Mouse (Mus musculus) Patski (cell line): ENCODE data around the gene Npdc1. TPM values are rescaled to one million over a fixed set of nuclear protein-coding genes. Genes with fewer than 3 reads are reported as not detected.

ENCODE experiments used
- ATAC-seq: fragments of 100-300 bp; one replicate; pipeline ENCODE4 v1.8.0; 2021
- CTCF ChIA-PET: fragments of 350-600 bp; sonication (Branson Sonifier 250); formaldehyde crosslinking; loops from one replicate; lab custom pipeline; 2022; ENCODE audit warnings: inconsistent platforms; lab: Charles Lee
- POLR2A ChIA-PET: fragments of 350-600 bp; sonication (Branson Sonifier 250); formaldehyde crosslinking; loops from one replicate; lab custom pipeline; 2022; ENCODE audit warnings: antibody characterized with exemption, inconsistent platforms; lab: Charles Lee
- DNase-seq: peaks from one replicate; pipeline ENCODE4 v3.0.0-alpha.2; 2011; ENCODE audit warnings: low read depth, low spot score
- H3K27me3 ChIP-seq: fragments of 371-371 bp; one replicate; pipeline ENCODE4 v1.5.1; 2021
- CTCF ChIP-seq: fragments of 100-300 bp; IDR thresholded peaks from one replicate; pipeline ENCODE4 v1.5.1; 2021
- in situ Hi-C: fragments of 300-500 bp; cut with MboI; formaldehyde crosslinking; loops from 3 replicates; pipeline ENCODE4 v1.11.1; 2018; ENCODE audit warnings: low pct_unique_long_range_greater_than_20kb, mixed read lengths
- polyA plus RNA-seq: library from polyadenylated mRNA; unstranded; gene quantifications from one replicate; pipeline ENCODE4 v1.2.3, GENCODE M21; 2021

The Npdc1 gene
- polyA plus RNA-seq, 1 experiment from 2014 or later: 249 TPM

GRCm38 (mm10) chr2:25394281-25395221 is 4.6 kb upstream of the Npdc1 start:
- CTCF ChIA-PET: interaction anchor here (1.4 to 10.9 kb wide), 3 partner anchors 8 to 67 kb away, joined by 3 to 119 read pairs (median 4); partner anchors contain the start of gene Sapcd2
- DNase-seq (no peak), ATAC-seq (peak; percentile 13)
- POLR2A ChIA-PET: no interaction called here
- in situ Hi-C loops: no loop called here
- TF ChIP-seq CTCF: no peak
- H3K27me3 ChIP-seq: peaks cover 4% of the 10 kb centered on the region

- DNase-seq (no peak), ATAC-seq (no peak)
- in situ Hi-C loops: no loop called here
- POLR2A ChIA-PET: no interaction called here
- TF ChIP-seq CTCF: no peak
- H3K27me3 ChIP-seq: peaks cover 4% of the 10 kb centered on the region
- CTCF ChIA-PET: interaction anchor here (1.7 to 10.9 kb wide), 3 partner anchors 9 to 20 kb away, joined by 4 to 119 read pairs (median 4); partner anchors contain the start of gene Sapcd2
These were observed 3.2 kb upstream of the Npdc1 start, which contains the start of gene Entpd2 for GRCm38 (mm10) chr2:25395721-25396596. Gene Entpd2, plus strand, starts transcription at chr2:25395874.

- DNase-seq: no peak
- ChIA-PET CTCF (interaction anchor here (1.9 to 10.9 kb wide), 2 partner anchors 10 to 21 kb away, joined by 4 to 119 read pairs; partner anchors contain the start of gene Sapcd2), POLR2A (no interaction called here)
- TF ChIP-seq CTCF: no peak
- in situ Hi-C loops: no loop called here
- ATAC-seq: no peak
- peaks cover 4% of the 10 kb centered on the region for H3K27me3 ChIP-seq
These were observed 2.6 kb upstream of the Npdc1 start for GRCm38 (mm10) chr2:25396597-25396983.

GRCm38 (mm10) chr2:25397010-25397409 is 2.1 kb upstream of the Npdc1 start:
- peaks cover 4% of the 10 kb centered on the region for H3K27me3 ChIP-seq
- POLR2A ChIA-PET: no interaction called here
- no peak for DNase-seq
- TF ChIP-seq CTCF: no peak
- no peak for ATAC-seq
- CTCF ChIA-PET: interaction anchor here (1.9 to 10.9 kb wide), 2 partner anchors 10 to 21 kb away, joined by 4 to 119 read pairs; partner anchors contain the start of gene Sapcd2
- in situ Hi-C loops: no loop called here

GRCm38 (mm10) chr2:25398065-25398464 is 1.1 kb upstream of the Npdc1 start:
- ATAC-seq (no peak), DNase-seq (no peak)
- in situ Hi-C loops: no loop called here
- ChIA-PET CTCF (interaction anchor here (1.9 to 10.9 kb wide), 2 partner anchors 11 to 22 kb away, joined by 4 to 119 read pairs; partner anchors contain the start of gene Sapcd2), POLR2A (no interaction called here)
- H3K27me3 ChIP-seq: peaks cover 4% of the 10 kb centered on the region
- TF ChIP-seq CTCF: no peak

GRCm38 (mm10) chr2:25400291-25400690 is 1.1 kb downstream of the Npdc1 start:
- DNase-seq (no peak), ATAC-seq (no peak)
- ChIA-PET CTCF (interaction anchor here (1.0 to 10.9 kb wide), 9 partner anchors 8 to 172 kb away, joined by 3 to 119 read pairs (median 4); partner anchors contain the start of genes Fut7, Sapcd2 and Traf2), POLR2A (interaction anchor here (1.1 kb wide), 1 partner anchor 24 kb away, joined by 3 read pairs; no protein-coding TSS in a partner anchor)
- in situ Hi-C loops: loop anchor here (5.0 kb wide), 1 partner anchor 33 kb away; the partner anchor contains the start of gene Uap1l1
- no peak for TF ChIP-seq CTCF
- peaks cover 4% of the 10 kb centered on the region for H3K27me3 ChIP-seq

- no peak for ATAC-seq
- in situ Hi-C loops: loop anchor here (5.0 kb wide), 1 partner anchor 33 kb away; the partner anchor contains the start of gene Uap1l1
- ChIA-PET POLR2A (interaction anchor here (0.5 to 1.1 kb wide), 2 partner anchors 25 to 210 kb away, joined by 3 read pairs; no protein-coding TSS in a partner anchor), CTCF (interaction anchor here (1.0 to 10.9 kb wide), 9 partner anchors 8 to 172 kb away, joined by 3 to 119 read pairs (median 4); partner anchors contain the start of genes Fut7, Sapcd2 and Traf2)
- DNase-seq: no peak
- no peak for TF ChIP-seq CTCF
- H3K27me3 ChIP-seq: peaks cover 2% of the 10 kb centered on the region
These were observed 1.6 kb downstream of the Npdc1 start for GRCm38 (mm10) chr2:25400764-25401163.

GRCm38 (mm10) chr2:25402377-25402971 is 3.3 kb downstream of the Npdc1 start:
- ChIA-PET CTCF (interaction anchor here (0.7 to 10.9 kb wide), 6 partner anchors 11 to 41 kb away, joined by 3 to 119 read pairs (median 4); partner anchors contain the start of gene Sapcd2), POLR2A (no interaction called here)
- no peak for TF ChIP-seq CTCF
- in situ Hi-C loops: loop anchor here (5.0 kb wide), 1 partner anchor 35 kb away; the partner anchor contains the start of gene Uap1l1
- DNase-seq: peak; percentile 69
- no peaks in the 10 kb centered on the region for H3K27me3 ChIP-seq
- peak; percentile 42 for ATAC-seq
